Mouse (Mus musculus) heart, embryonic 11.5 days (tissue): ENCODE data around the gene Tesk2. TPM values are rescaled to one million over a fixed set of nuclear protein-coding genes. Genes with fewer than 3 reads are reported as not detected.

ENCODE experiments used
- ATAC-seq: fragments of 200-750 bp; cut with Nextera tagmentation; replicated peaks from 2 replicates; pipeline ENCODE4 v1.8.0; 2017; ENCODE audit warnings: moderate library complexity; ENCODE audit not compliant: insufficient number of reproducible peaks, low FRiP score, low TSS enrichment
- H3K27ac ChIP-seq: fragments of 300-500 bp; sonication (generic); 2 replicates; pipeline ENCODE4 v1.5.1; 2014; ENCODE audit warnings: mild to moderate bottlenecking, low read depth, low read length
- H3K27me3 ChIP-seq: fragments of 300-500 bp; sonication (generic); 2 replicates; pipeline ENCODE4 v1.6.1; 2014; ENCODE audit warnings: mild to moderate bottlenecking, low read length, mixed read lengths; ENCODE audit not compliant: control insufficient read depth, insufficient read depth
- H3K36me3 ChIP-seq: fragments of 300-500 bp; sonication (generic); 2 replicates; pipeline ENCODE4 v1.6.1; 2014; ENCODE audit warnings: mild to moderate bottlenecking, low read length, moderate library complexity, mixed read lengths; ENCODE audit not compliant: control insufficient read depth, insufficient read depth
- H3K4me1 ChIP-seq: fragments of 300-500 bp; sonication (generic); 2 replicates; pipeline ENCODE4 v1.6.1; 2014; ENCODE audit warnings: low read length; ENCODE audit not compliant: control insufficient read depth, insufficient read depth
- H3K4me2 ChIP-seq: fragments of 300-500 bp; sonication (generic); 2 replicates; pipeline ENCODE4 v1.6.1; 2014; ENCODE audit warnings: mild to moderate bottlenecking, moderate library complexity
- H3K4me3 ChIP-seq: fragments of 300-500 bp; sonication (generic); 2 replicates; pipeline ENCODE4 v1.5.1; 2014; ENCODE audit warnings: low read depth, low read length
- H3K9ac ChIP-seq: fragments of 300-500 bp; sonication (generic); 2 replicates; pipeline ENCODE4 v1.6.1; 2014; ENCODE audit warnings: mild to moderate bottlenecking, low read depth, low read length, moderate library complexity
- H3K9me3 ChIP-seq: fragments of 300-500 bp; sonication (generic); replicated peaks from 2 replicates; pipeline ENCODE4 v1.6.1; 2016; ENCODE audit warnings: low read length; ENCODE audit not compliant: control insufficient read depth
- WGBS: fragments of 180-500 bp; shearing (Covaris S2); extraction: QIAGEN DNeasy Blood & Tissue Kit; methylation state at CpG from one replicate; pipeline ENCODE4 v1.1.7; 2014; ENCODE audit not compliant: insufficient replicate concordance; 5-methylcytosine and 5-hydroxymethylcytosine counted together
- polyA plus RNA-seq: library from polyadenylated mRNA; unstranded; fragments of >200 nt; fragmentation: Nextera tagmentation; extraction: Ambion mirVana; gene quantifications from 2 replicates; pipeline ENCODE4 v1.2.1, GENCODE M21; 2014

Tesk2 gene
- polyA plus RNA-seq, 1 experiment from 2014 or later: 3.2 TPM

DNA sequence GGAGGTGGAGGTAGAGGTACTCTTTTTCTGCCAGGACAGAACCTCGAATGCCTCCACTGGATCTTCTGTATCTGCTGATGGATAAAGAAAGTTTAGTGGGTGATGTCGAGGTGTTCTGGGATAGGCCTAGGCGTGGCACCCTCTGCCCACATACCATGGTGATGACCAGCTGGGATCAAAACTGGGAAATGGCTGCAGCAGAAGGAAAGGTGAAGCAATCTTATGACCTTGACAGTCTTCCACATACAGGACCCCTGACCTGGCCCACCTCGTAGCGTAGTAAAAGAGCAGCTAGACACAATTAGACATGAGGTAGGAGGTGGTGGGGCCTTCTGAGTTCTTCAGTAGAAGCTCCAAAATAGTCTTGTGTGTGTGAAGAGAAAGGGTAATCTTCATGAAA is 43.3 kb downstream of the Tesk2 start:
- H3K4me3 ChIP-seq: no peak overlapping the region
- ATAC-seq: no peak
- no peak overlapping the region for H3K4me2 ChIP-seq
- H3K9ac ChIP-seq: no peak overlapping the region
- no peaks in the 10 kb centered on the region for H3K4me1 ChIP-seq
- H3K36me3 ChIP-seq: no peaks in the 10 kb centered on the region
- WGBS: 81% methylated on average over 5 of the region's 5 CpGs
- no peaks in the 10 kb centered on the region for H3K9me3 ChIP-seq
- no peak overlapping the region for H3K27ac ChIP-seq
- no peaks in the 10 kb centered on the region for H3K27me3 ChIP-seq

DNA sequence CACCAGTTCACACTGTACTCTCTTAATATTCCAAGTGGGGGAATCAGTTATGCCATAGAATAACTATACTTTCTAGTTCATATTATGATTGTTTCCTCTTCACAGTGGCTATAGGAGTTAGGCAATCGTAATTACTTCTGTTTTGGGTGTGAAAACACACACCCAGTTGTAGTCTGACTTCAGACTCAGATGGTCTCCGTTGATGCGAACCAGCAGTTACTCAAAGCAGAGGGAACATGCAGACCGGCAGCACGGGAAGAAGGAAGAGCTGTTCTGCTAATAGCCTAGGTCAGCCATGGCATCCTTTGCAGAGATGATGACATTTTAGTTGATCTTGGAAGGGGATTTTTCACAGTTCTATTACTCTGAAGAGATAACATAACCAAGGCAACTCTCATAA is 47.8 kb downstream of the Tesk2 start:
- no peak overlapping the region for H3K27ac ChIP-seq
- H3K9me3 ChIP-seq: no peaks in the 10 kb centered on the region
- H3K4me1 ChIP-seq: no peaks in the 10 kb centered on the region
- no peak for ATAC-seq
- H3K4me3 ChIP-seq: no peak overlapping the region
- no peak overlapping the region for H3K9ac ChIP-seq
- WGBS: 78% methylated on average over 5 of the region's 5 CpGs
- H3K36me3 ChIP-seq: no peaks in the 10 kb centered on the region
- H3K4me2 ChIP-seq: no peak overlapping the region
- H3K27me3 ChIP-seq: no peaks in the 10 kb centered on the region

DNA sequence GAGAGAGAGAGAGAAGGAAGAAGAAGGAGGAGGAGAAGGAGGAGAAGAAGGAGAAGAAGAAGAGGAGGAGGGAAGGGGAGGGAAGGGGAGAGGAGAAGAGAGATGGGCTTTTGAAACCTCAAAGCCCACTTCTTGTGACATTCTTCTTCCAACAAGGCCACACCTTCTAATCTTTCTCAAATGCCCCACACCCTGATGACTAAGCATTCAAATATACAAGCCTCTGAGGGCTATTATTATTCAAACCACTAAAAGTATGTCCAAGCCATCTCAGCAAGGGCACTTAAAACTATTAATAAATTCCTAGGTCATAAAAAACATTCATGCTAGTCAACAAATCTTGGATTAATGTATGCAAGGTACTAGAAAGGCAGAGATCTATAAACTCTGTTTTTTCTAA is 48.3 kb downstream of the Tesk2 start:
- ATAC-seq: no peak

DNA sequence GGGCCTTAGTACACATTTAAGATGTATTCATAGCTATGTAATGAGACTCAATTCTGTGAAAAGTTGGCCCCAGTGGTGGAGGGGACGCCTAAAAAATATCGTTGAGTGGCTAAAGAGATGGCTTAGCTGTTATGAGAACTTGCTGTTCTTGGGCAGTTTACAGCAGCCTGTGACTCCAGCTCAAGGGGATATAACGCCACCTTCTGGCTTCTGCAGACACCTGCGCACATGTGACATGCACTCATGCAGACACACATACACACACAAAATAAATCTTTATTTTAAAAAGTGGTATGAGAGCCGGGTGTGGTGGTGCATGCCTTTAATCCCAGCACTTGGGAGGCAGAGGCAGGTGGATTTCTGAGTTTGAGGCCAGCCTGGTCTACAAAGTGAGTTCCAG is 55.6 kb downstream of the Tesk2 start:
- H3K9me3 ChIP-seq: no peaks in the 10 kb centered on the region
- no peaks in the 10 kb centered on the region for H3K27me3 ChIP-seq
- no peak overlapping the region for H3K27ac ChIP-seq
- H3K9ac ChIP-seq: no peak overlapping the region
- WGBS: 79% methylated on average over 5 of the region's 5 CpGs
- no peaks in the 10 kb centered on the region for H3K4me1 ChIP-seq
- H3K4me2 ChIP-seq: no peak overlapping the region
- H3K4me3 ChIP-seq: no peak overlapping the region
- no peaks in the 10 kb centered on the region for H3K36me3 ChIP-seq
- no peak for ATAC-seq

More for the DNA sequence above, 48.3 kb downstream of the Tesk2 start:
- no peak overlapping the region for H3K4me3 ChIP-seq
- H3K4me2 ChIP-seq: no peak overlapping the region
- H3K9me3 ChIP-seq: no peaks in the 10 kb centered on the region
- no peaks in the 10 kb centered on the region for H3K4me1 ChIP-seq
- H3K27me3 ChIP-seq: no peaks in the 10 kb centered on the region
- no peak overlapping the region for H3K27ac ChIP-seq
- H3K36me3 ChIP-seq: no peaks in the 10 kb centered on the region
- no peak overlapping the region for H3K9ac ChIP-seq

DNA sequence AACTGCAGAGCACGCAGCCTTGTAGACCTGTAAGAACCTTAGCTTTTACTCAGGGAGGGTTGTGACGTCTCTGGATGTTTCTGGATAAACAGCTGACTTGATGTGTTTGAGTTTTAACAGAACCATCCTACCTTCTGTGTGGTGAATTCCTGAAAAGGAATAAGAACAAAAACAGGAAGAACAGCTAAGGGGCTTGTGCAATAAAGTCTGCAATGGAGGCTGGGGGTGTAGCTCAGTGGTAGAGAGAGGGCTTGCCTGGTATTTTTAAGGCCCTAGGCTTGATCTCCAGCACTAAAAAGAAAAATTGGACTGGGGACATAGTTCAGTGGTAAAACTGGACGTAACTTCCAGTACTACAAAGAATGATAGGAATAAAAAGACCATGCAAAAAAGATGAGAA is 56.3 kb downstream of the Tesk2 start:
- 82% methylated on average over 3 of the region's 3 CpGs for WGBS
- no peaks in the 10 kb centered on the region for H3K27me3 ChIP-seq
- H3K9me3 ChIP-seq: no peaks in the 10 kb centered on the region
- H3K4me3 ChIP-seq: no peak overlapping the region
- no peak overlapping the region for H3K9ac ChIP-seq
- H3K36me3 ChIP-seq: no peaks in the 10 kb centered on the region
- no peak overlapping the region for H3K4me2 ChIP-seq
- no peak overlapping the region for H3K27ac ChIP-seq
- no peaks in the 10 kb centered on the region for H3K4me1 ChIP-seq
- ATAC-seq: no peak

DNA sequence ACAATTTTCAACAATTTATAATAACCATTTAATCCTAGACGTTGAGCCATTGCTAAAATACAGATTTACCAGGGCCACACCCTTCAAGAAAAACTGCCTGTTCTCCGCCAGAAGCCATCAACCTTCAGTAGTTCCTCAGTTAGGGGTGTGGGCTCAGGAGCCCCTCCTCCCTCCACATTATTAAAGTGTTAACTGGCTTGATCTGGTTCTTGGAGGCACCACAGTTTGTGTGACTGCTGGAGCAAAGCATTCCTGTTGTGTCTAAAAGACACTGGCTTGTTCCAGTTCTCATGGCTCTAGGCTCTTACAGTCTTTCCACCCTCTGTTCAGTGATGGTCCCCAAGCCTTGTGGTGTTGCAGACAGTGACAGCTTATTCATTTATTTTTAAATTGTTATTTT is 59.8 kb downstream of the Tesk2 start:
- no peak overlapping the region for H3K4me2 ChIP-seq
- H3K27me3 ChIP-seq: no peaks in the 10 kb centered on the region
- WGBS: 55% methylated on average over 2 of the region's 2 CpGs
- no peak overlapping the region for H3K4me3 ChIP-seq
- no peak overlapping the region for H3K27ac ChIP-seq
- ATAC-seq: no peak
- no peaks in the 10 kb centered on the region for H3K9me3 ChIP-seq
- H3K9ac ChIP-seq: no peak overlapping the region
- H3K4me1 ChIP-seq: no peaks in the 10 kb centered on the region
- H3K36me3 ChIP-seq: no peaks in the 10 kb centered on the region

DNA sequence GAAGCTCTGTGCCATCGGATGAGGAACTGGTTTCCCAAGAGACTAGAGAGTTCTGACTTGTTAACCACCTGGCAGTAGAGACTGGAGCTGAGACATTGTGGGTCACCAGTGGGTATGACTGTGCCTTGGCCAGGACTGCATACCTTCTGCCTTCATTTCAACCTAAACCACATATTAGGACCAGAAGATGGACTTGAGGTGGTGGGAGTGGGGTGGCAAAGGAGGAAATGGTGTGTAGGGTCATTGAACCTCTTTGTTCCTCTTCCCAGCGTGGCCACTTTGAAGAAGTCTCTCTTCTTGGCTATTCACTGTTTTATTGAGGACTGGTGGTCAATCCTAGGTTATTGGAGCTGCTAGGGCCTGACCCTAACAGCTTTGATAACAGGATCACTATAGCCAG is 60.6 kb downstream of the Tesk2 start:
- Histone ChIP-seq H3K9me3 (no peaks in the 10 kb centered on the region), H3K36me3 (no peaks in the 10 kb centered on the region), H3K4me2 (no peak overlapping the region), H3K9ac (no peak overlapping the region), H3K27ac (no peak overlapping the region), H3K4me3 (no peak overlapping the region), H3K4me1 (no peaks in the 10 kb centered on the region), H3K27me3 (no peaks in the 10 kb centered on the region)
- whole genome bisulfite sequencing: 47% methylated on average over 2 of the region's 2 CpGs
- no peak for ATAC-seq

DNA sequence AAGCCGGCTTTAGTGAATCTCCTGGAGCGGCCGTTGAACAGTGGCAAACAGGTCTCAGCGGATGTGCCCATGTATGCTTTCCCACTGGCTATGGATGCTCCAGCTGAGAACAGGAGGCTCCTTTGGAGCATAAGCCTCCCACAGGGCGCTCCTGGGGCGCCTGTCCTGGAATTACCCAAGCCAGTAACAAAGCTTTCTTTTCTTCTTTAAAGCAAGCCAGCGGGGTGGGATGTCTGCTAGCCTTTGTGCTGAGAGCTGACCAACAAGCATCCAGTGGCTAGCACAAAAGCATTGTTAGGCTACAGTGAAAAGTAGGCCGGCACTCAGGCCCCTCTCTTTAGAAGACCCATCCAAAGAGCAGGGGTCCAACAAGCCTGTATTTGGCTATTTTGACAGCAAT is 61.4 kb downstream of the Tesk2 start:
- no peak overlapping the region for H3K27ac ChIP-seq
- no peaks in the 10 kb centered on the region for H3K36me3 ChIP-seq
- H3K4me1 ChIP-seq: no peaks in the 10 kb centered on the region
- ATAC-seq: no peak
- H3K27me3 ChIP-seq: no peaks in the 10 kb centered on the region
- H3K9ac ChIP-seq: no peak overlapping the region
- no peaks in the 10 kb centered on the region for H3K9me3 ChIP-seq
- H3K4me2 ChIP-seq: no peak overlapping the region
- 25% methylated on average over 8 of the region's 8 CpGs for WGBS
- H3K4me3 ChIP-seq: no peak overlapping the region

DNA sequence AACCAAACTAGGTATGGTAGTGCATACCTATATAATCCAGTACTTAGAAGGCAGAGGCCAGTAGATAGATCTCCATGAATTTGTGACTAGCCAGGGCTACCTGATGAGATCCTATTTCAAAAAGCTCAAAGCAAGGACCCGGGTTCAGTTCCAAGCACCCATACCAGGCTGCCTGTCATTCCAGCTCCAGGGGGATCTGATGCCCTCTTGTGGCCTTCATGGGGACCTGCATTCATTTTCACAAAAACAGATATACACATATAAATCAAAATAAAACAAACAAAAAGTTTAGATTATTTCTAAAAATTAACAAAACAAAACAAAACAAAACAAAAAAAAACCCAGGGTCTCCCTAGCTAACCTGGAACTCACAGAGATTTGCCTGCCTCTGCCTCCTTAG is 65.8 kb downstream of the Tesk2 start:
- Histone ChIP-seq H3K9me3 (no peaks in the 10 kb centered on the region), H3K4me3 (no peak overlapping the region), H3K4me2 (no peak overlapping the region), H3K27ac (no peak overlapping the region), H3K36me3 (no peaks in the 10 kb centered on the region), H3K27me3 (no peaks in the 10 kb centered on the region), H3K4me1 (no peaks in the 10 kb centered on the region), H3K9ac (no peak overlapping the region)
- no peak for ATAC-seq
- 97% methylated on average over 1 of the region's 1 CpGs for WGBS
